Mouse (Mus musculus) midbrain, postnatal 0 days (tissue): ENCODE data around the gene Tmem230. TPM values are rescaled to one million over a fixed set of nuclear protein-coding genes. Genes with fewer than 3 reads are reported as not detected.

ENCODE experiments used
- ATAC-seq: fragments of 200-750 bp; cut with Nextera tagmentation; 2 replicates; pipeline ENCODE4 v1.8.0; 2017; ENCODE audit warnings: moderate number of reproducible peaks, mild to moderate bottlenecking, moderate TSS enrichment, moderate library complexity; ENCODE audit not compliant: low FRiP score
- DNase-seq: peaks from one replicate; pipeline ENCODE4 v3.0.0-alpha.2; 2015; ENCODE audit warnings: low spot score
- H3K27ac ChIP-seq: fragments of 300-500 bp; sonication (generic); 2 replicates; pipeline ENCODE4 v1.5.1; 2014; ENCODE audit warnings: low read depth, mild to moderate bottlenecking, low read length, mixed read lengths
- H3K27me3 ChIP-seq: fragments of 300-500 bp; sonication (generic); 2 replicates; pipeline ENCODE4 v1.6.1; 2014; ENCODE audit warnings: low read length, control low read depth, mixed read lengths; ENCODE audit not compliant: insufficient read depth
- H3K36me3 ChIP-seq: fragments of 300-500 bp; sonication (generic); 2 replicates; pipeline ENCODE4 v1.6.1; 2014; ENCODE audit warnings: low read length, control low read depth, mixed read lengths; ENCODE audit not compliant: insufficient read depth
- H3K4me1 ChIP-seq: fragments of 300-500 bp; sonication (generic); 2 replicates; pipeline ENCODE4 v1.6.1; 2014; ENCODE audit warnings: mild to moderate bottlenecking, control low read depth, antibody characterized with exemption, low read length, mixed read lengths; ENCODE audit not compliant: insufficient read depth
- H3K4me2 ChIP-seq: fragments of 300-500 bp; sonication (generic); 2 replicates; pipeline ENCODE4 v1.6.1; 2014; ENCODE audit warnings: low read depth, mild to moderate bottlenecking, low read length, mixed read lengths; ENCODE audit not compliant: poor library complexity, severe bottlenecking
- H3K4me3 ChIP-seq: fragments of 300-500 bp; sonication (generic); 2 replicates; pipeline ENCODE4 v1.5.1; 2014; ENCODE audit warnings: low read depth, mild to moderate bottlenecking, low read length, moderate library complexity
- H3K9ac ChIP-seq: fragments of 300-500 bp; sonication (generic); replicated peaks from 2 replicates; pipeline ENCODE4 v1.6.1; 2014; ENCODE audit warnings: mild to moderate bottlenecking, low read length, moderate library complexity, mixed read lengths; ENCODE audit not compliant: poor library complexity, severe bottlenecking
- H3K9me3 ChIP-seq: fragments of 300-500 bp; sonication (generic); 2 replicates; pipeline ENCODE4 v1.6.1; 2016; ENCODE audit warnings: low read length, control low read depth
- CTCF ChIP-seq: IDR thresholded peaks from 2 replicates; pipeline ENCODE4 v1.5.1; 2016; ENCODE audit warnings: antibody characterized with exemption, mild to moderate bottlenecking
- WGBS: fragments of 180-500 bp; shearing (Covaris S2); extraction: QIAGEN DNeasy Blood & Tissue Kit; methylation state at CpG from one replicate; pipeline ENCODE4 v1.1.7; 2014; 5-methylcytosine and 5-hydroxymethylcytosine counted together
- polyA plus RNA-seq: library from polyadenylated mRNA; unstranded; fragments of >200 nt; fragmentation: Nextera tagmentation; extraction: Ambion mirVana; gene quantifications from 2 replicates; pipeline ENCODE4 v1.2.1, GENCODE M21; 2015
- total RNA-seq: library from RNA; depleted of rRNA; stranded (reverse); fragments of >200 nt; gene quantifications from 2 replicates; pipeline ENCODE4 v1.2.3, GENCODE M21; 2014; rRNA removed

The Tmem230 gene
- total and polyA plus RNA-seq, 2 experiments from 2014 or later: 40.1 to 42.0 TPM

DNA sequence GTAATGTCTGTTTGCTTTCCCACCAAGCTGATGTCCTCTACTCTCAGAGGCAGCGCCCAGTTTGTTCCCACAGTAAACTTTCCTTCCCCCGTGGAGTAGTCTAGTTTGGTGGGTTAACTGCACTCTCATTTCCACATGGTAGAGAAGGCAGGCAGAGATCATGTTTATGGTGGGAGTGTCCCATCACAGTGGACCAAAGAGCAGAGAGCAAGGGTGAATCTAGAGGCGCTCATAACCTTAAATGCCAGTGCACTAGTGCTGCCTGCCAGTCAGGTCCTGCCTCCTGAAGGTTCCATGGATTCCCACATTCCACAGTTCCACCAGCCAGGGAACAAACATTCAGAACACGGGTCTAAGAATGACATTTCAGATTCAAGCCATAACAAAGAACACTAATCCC lies 42.1 kb downstream of the Tmem230 start:
- H3K9ac ChIP-seq: no peak overlapping the region
- H3K27me3 ChIP-seq: no peaks in the 10 kb centered on the region
- no peaks in the 10 kb centered on the region for H3K4me1 ChIP-seq
- 72% methylated on average over 4 of the region's 4 CpGs for WGBS
- no peak for ATAC-seq
- no peaks in the 10 kb centered on the region for H3K9me3 ChIP-seq
- H3K36me3 ChIP-seq: no peaks in the 10 kb centered on the region
- H3K4me2 ChIP-seq: no peak overlapping the region
- H3K4me3 ChIP-seq: no peak overlapping the region
- no peak overlapping the region for H3K27ac ChIP-seq
- no peak for DNase-seq
- no peak for TF ChIP-seq CTCF

- no peaks in the 10 kb centered on the region for H3K27me3 ChIP-seq
- H3K4me3 ChIP-seq: no peak overlapping the region
- WGBS: 85% methylated on average over 3 of the region's 3 CpGs
- H3K36me3 ChIP-seq: no peaks in the 10 kb centered on the region
- no peak overlapping the region for H3K4me2 ChIP-seq
- no peak for DNase-seq
- H3K9me3 ChIP-seq: no peaks in the 10 kb centered on the region
- ATAC-seq: no peak
- no peak overlapping the region for H3K9ac ChIP-seq
- TF ChIP-seq CTCF: no peak
- H3K4me1 ChIP-seq: no peaks in the 10 kb centered on the region
- H3K27ac ChIP-seq: no peak overlapping the region
These were observed 43.8 kb downstream of the Tmem230 start for GRCm38 (mm10) chr2:132203773-132204172.

- Histone ChIP-seq H3K4me1 (no peaks in the 10 kb centered on the region), H3K4me3 (no peak overlapping the region), H3K27ac (no peak overlapping the region), H3K36me3 (no peaks in the 10 kb centered on the region), H3K27me3 (no peaks in the 10 kb centered on the region), H3K9me3 (no peaks in the 10 kb centered on the region), H3K4me2 (no peak overlapping the region), H3K9ac (no peak overlapping the region)
- TF ChIP-seq CTCF: no peak
- WGBS: 83% methylated on average over 3 of the region's 3 CpGs
- no peak for ATAC-seq
- no peak for DNase-seq
These were observed 44.4 kb downstream of the Tmem230 start for GRCm38 (mm10) chr2:132203186-132203585.

- H3K4me2 ChIP-seq: no peak overlapping the region
- no peak for ATAC-seq
- H3K4me1 ChIP-seq: no peaks in the 10 kb centered on the region
- no peak for TF ChIP-seq CTCF
- WGBS: 72% methylated on average over 9 of the region's 9 CpGs
- H3K36me3 ChIP-seq: no peaks in the 10 kb centered on the region
- no peak overlapping the region for H3K9ac ChIP-seq
- no peaks in the 10 kb centered on the region for H3K27me3 ChIP-seq
- no peak overlapping the region for H3K27ac ChIP-seq
- H3K9me3 ChIP-seq: no peaks in the 10 kb centered on the region
- no peak for DNase-seq
- no peak overlapping the region for H3K4me3 ChIP-seq
These were observed 49.3 kb downstream of the Tmem230 start for GRCm38 (mm10) chr2:132198017-132198933.

- H3K27me3 ChIP-seq: no peaks in the 10 kb centered on the region
- H3K4me2 ChIP-seq: no peak overlapping the region
- no peaks in the 10 kb centered on the region for H3K4me1 ChIP-seq
- no peak for TF ChIP-seq CTCF
- no peak for DNase-seq
- ATAC-seq: no peak
- H3K4me3 ChIP-seq: no peak overlapping the region
- H3K9ac ChIP-seq: no peak overlapping the region
- no peaks in the 10 kb centered on the region for H3K9me3 ChIP-seq
- 79% methylated on average over 2 of the region's 2 CpGs for WGBS
- H3K27ac ChIP-seq: no peak overlapping the region
- no peaks in the 10 kb centered on the region for H3K36me3 ChIP-seq
These were observed 52.0 kb downstream of the Tmem230 start for GRCm38 (mm10) chr2:132195602-132196001.

- no peak overlapping the region for H3K27ac ChIP-seq
- H3K9me3 ChIP-seq: no peaks in the 10 kb centered on the region
- H3K4me2 ChIP-seq: no peak overlapping the region
- no peak overlapping the region for H3K9ac ChIP-seq
- ATAC-seq (no peak), DNase-seq (no peak)
- no peak overlapping the region for H3K4me3 ChIP-seq
- H3K36me3 ChIP-seq: no peaks in the 10 kb centered on the region
- 85% methylated on average over 3 of the region's 3 CpGs for WGBS
- no peaks in the 10 kb centered on the region for H3K4me1 ChIP-seq
- TF ChIP-seq CTCF: no peak
- no peaks in the 10 kb centered on the region for H3K27me3 ChIP-seq
These were observed 56.9 kb downstream of the Tmem230 start for GRCm38 (mm10) chr2:132190602-132191161.

Other genes with a start within 250 kb of the Tmem230 start
- 32.0 and 37.8 TPM in 2 replicates for gene Rassf2, start 217.5 kb downstream of the Tmem230 start, total RNA-seq
- gene Rassf2, start 217.5 kb downstream of the Tmem230 start, polyA plus RNA-seq: 15.9 and 16.7 TPM in 2 replicates
- gene Slc23a2, start 102.7 kb downstream of the Tmem230 start, total RNA-seq: 64.5 and 71.3 TPM in 2 replicates
- 30.5 and 31.9 TPM in 2 replicates for gene Slc23a2, start 102.7 kb downstream of the Tmem230 start, polyA plus RNA-seq
- gene Pcna, start 5.5 kb upstream of the Tmem230 start, total RNA-seq: 111 and 118 TPM in 2 replicates
- gene Pcna, start 5.5 kb upstream of the Tmem230 start, polyA plus RNA-seq: 90.8 and 91.0 TPM in 2 replicates
- 135 and 142 TPM in 2 replicates for gene Cds2, start 15.3 kb upstream of the Tmem230 start, total RNA-seq
- 32.6 and 33.3 TPM in 2 replicates for gene Cds2, start 15.3 kb upstream of the Tmem230 start, polyA plus RNA-seq
- 23.8 and 24.9 TPM in 2 replicates for gene Prokr2, start 137.6 kb upstream of the Tmem230 start, total RNA-seq
- 5.2 and 6.5 TPM in 2 replicates for gene Prokr2, start 137.6 kb upstream of the Tmem230 start, polyA plus RNA-seq